Mouse (Mus musculus) gastrocnemius, postnatal 36 days (tissue): Measurements from ENCODE around the gene Purb. TPM values are rescaled to one million over a fixed set of nuclear protein-coding genes. Genes with fewer than 3 reads are reported as not detected.

Experiments
- DNase-seq, 2 experiments: peaks; one replicate each; pipeline ENCODE4 v3.0.0; 2022
- intact Hi-C: fragments of 180-260 bp; cut with DNase I; formaldehyde crosslinking; loops from one replicate; pipeline ENCODE4 v1.15.1; 2025
- total RNA-seq, 2 experiments: library from RNA; stranded (reverse); gene quantifications; 2 replicates each; pipeline ENCODE4 v1.2.3; 2021

The Purb gene
- total RNA-seq, 2 experiments from 2014 or later, result 19.7 to 20.7 TPM

DNA sequence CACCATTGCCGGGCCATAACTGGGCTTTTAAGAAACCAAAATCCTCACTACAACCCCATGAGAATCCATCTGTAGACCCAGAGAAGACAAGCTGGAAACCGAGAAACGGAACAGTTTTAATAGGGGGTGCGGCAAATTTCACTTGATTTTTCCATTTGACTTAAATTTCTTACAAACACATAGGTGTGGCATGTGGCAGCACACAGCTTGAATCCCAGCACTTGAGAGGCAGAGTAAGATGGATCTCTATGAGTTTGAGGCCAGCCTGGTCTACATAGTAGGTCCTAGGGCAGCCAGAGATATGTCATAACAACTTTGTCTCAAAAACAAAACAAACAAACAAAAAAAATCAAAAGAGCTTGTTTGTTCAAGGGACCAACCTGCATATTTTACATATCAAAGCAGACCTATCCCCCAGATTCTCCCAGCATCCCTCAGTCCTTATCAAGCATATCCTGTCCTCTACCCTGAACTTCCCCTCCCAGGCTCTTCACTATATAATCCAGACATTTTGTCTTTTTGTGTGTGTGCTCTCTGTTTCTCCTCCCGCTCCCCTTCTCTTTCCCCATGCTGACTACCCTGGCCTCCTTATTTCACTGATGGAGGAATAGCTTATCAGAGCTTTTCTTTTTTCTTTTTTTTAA lies 12.4 kb upstream of the Purb start:
- no peak for DNase-seq
- intact Hi-C loops, result no loop called here

DNA sequence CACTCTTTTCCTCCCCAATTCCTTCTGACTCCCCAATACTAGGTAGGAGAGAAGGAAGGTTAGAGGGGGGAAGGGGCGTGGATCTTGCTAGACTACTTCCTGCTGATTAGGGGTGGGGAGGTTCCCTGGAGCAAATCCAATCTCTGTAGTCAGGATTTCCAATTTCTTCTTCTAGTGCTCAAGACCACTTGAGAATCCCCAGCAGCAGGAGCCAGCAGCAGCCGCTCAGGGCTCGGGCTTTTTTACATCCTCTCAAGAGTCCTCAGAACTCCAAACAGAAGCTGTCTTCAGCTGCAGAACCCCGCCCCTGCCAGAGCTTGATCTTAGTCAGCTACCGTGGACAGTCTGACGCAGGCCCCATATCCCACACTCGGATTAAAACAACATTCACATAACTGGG lies 11.8 kb upstream of the Purb start:
- intact Hi-C loops, result no loop called here
- no peak for DNase-seq

- no peak for DNase-seq
- intact Hi-C loops, result no loop called here
Observed at GRCm38 (mm10) chr11:6486916-6487315, 11.2 kb upstream of the Purb start.

DNA sequence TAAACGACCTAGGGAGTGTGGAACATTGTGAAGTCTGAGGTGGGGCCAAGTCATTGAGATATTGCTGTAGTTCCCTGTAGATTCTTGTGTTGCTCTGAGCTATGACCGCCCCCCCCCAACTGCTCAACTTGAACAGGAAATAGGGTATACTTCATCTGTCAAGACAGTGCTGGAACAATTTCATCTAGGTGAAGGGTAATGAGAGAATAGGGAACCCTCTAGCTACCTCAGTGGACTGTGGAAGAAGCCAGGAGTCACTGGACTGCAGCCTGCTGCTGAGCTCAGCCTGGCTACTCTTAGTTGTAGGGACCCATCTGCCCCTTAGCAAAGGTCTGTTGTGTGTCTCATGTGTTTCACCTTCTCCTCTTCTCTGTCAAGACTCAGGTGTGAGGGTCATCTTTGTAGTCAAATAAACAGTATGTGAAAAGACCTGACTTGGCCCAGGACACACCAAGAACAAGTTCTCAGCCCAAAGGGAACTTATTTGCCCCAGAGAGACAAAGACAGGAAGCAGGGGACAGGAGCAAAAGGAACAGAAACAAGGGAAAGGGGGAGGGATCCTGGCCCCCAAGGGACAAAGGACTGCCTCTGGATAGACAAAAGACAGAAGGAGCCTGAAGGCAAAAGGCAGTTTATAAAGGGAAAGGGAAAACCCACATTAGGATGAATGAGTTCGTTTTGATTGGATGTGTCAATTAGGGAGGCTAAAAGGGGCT lies 8.7 kb upstream of the Purb start:
- no peak for DNase-seq
- intact Hi-C loops, result no loop called here

DNA sequence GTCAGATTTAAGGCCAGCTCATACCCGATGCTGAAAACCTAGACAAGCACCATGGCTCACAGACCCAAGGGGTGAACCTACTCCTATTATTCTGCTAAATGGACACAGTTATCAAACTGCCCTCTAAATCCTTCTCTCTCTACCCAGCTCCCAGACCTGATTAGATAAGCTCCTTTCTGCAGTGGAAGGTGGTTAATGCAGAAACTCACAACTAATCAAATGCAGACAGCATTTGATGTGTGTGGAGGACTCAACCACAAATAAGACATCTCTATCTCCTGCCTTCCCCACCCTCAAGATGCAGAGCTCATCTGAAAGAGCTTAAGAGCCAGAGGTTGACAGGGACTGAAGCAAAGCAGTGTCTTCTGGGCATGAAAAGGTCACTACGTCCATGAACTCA lies 7.4 kb upstream of the Purb start:
- intact Hi-C loops, result no loop called here
- DNase-seq, result no peak

- DNase-seq, result no peak
Observed at GRCm38 (mm10) chr11:6481669-6482185, 6.0 kb upstream of the Purb start.

GRCm38 (mm10) chr11:6480681-6481405 lies 5.1 kb upstream of the Purb start:
- DNase-seq, result no peak
- intact Hi-C loops, result no loop called here

More at GRCm38 (mm10) chr11:6481669-6482185, 6.0 kb upstream of the Purb start:
- intact Hi-C loops, result no loop called here

DNA sequence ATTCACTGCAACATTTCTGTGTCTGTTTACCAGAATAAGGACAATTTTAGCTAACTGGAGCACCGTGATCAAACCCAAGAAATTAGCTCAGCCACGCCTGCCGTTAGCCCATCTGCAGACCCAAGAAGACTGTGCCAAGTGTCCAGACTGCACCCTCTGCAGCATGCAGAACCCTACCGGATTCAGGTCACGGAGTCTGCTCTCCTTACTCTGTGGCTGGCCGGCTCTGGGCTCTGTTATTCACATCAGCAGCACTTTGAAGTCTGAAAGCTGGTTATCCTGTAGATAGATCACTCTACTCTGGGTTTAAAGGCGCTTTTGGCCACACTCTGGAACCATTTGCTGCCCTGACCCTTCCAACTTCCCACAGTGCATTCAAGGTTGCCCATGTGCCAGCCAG lies 4.5 kb upstream of the Purb start:
- intact Hi-C loops, result no loop called here
- no peak for DNase-seq

- intact Hi-C loops, result no loop called here
- no peak for DNase-seq
Observed at GRCm38 (mm10) chr11:6479231-6479630, 3.5 kb upstream of the Purb start.

DNA sequence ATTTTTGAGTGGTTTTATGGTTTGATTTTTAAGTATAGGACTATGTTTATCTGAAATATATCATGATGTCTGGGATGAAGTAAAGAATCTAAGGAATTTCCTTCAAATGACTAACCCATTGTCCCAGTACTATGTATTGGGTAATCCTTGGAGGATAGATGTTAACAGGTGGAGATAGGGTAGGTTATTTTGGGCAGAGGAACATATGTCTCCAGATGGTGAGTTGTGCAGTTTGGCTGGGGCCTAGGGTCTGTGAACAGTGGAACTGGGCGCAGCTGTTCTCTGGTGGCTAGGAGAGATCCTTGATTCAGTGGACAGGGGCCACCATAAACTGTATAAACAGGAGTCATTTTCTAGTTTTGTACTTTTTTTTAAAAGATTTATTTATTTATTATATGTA lies 1.6 kb upstream of the Purb start:
- no peak for DNase-seq
- intact Hi-C loops, result no loop called here

- intact Hi-C loops, result no loop called here
Observed at GRCm38 (mm10) chr11:6476876-6477275, 1.2 kb upstream of the Purb start.

GRCm38 (mm10) chr11:6474874-6475731 lies 614 bp downstream of the Purb start:
- peak; percentile 12 to 49 for DNase-seq
- intact Hi-C loops, result no loop called here

More at GRCm38 (mm10) chr11:6476876-6477275, 1.2 kb upstream of the Purb start:
- no peak for DNase-seq

DNA sequence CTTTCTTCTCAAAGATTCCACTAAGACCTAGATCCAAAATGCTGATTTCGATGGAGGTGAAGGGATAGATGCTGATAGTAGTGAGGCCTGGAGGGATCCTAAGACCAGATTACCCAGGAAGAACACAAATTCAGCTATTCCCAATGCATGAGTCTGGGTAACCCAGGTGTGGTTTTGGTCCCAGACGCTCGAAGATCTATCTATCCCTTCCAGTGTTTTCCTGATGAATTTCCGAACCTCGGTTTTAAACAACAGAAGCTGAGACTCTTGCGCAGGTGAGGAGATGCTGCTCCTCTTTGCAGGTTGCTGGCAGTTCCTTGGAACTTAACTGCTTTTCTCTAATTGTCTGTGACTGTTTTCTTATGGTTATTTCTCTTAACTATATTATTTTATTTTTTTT lies 1.3 kb downstream of the Purb start:
- DNase-seq, result no peak
- intact Hi-C loops, result no loop called here

DNA sequence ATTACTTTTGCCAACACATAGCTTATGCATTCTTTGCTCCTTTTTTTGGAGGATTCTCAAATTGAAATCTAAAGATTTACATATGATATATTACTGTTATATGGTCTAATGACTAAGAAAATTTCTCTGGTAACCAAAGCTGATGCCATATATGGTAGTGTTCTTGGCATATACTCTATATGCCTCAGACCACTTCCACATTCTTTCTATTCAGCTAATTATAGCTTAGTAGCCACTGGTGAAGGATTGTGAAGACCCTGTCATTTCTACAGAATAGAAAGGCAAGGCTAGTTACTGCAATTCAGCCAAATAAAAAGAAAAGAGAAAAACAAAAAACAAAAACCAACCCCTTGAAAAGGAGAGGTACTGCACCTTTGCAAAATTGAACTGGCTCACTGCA lies 3.6 kb downstream of the Purb start:
- no peak for DNase-seq
- intact Hi-C loops, result no loop called here

GRCm38 (mm10) chr11:6471493-6471892 lies 4.2 kb downstream of the Purb start:
- intact Hi-C loops, result no loop called here

GRCm38 (mm10) chr11:6471054-6471453 lies 4.7 kb downstream of the Purb start:
- no peak for DNase-seq
- intact Hi-C loops, result no loop called here

More at GRCm38 (mm10) chr11:6471493-6471892, 4.2 kb downstream of the Purb start:
- no peak for DNase-seq

- intact Hi-C loops, result no loop called here
- no peak for DNase-seq
Observed at GRCm38 (mm10) chr11:6468541-6468940, 7.2 kb downstream of the Purb start.

DNA sequence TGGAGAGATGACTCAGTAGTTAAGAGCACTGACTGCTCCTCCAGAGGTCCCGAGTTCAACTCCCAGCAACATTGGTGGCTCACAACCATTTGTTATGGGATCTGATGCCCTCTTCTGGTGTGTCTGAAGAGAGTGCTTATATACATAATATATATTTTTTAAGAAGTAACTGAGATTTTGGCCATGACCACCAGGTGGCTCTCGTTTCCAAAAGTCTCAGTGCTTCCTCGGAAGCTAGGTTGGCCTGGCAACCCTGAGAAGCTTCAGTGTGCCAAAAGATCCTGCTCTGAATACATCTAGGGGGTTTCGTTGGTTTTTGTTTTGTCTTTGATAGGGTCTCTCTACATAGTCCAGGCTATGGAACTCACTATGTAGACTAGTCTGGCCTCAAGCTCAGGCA lies 10.6 kb downstream of the Purb start:
- DNase-seq, result no peak
- intact Hi-C loops, result no loop called here

GRCm38 (mm10) chr11:6463159-6463837 lies 12.4 kb downstream of the Purb start:
- no peak for DNase-seq
- intact Hi-C loops, result loop anchor here (5.0 kb wide), 1 partner anchor 169 kb away; no protein-coding TSS in a partner anchor

DNA sequence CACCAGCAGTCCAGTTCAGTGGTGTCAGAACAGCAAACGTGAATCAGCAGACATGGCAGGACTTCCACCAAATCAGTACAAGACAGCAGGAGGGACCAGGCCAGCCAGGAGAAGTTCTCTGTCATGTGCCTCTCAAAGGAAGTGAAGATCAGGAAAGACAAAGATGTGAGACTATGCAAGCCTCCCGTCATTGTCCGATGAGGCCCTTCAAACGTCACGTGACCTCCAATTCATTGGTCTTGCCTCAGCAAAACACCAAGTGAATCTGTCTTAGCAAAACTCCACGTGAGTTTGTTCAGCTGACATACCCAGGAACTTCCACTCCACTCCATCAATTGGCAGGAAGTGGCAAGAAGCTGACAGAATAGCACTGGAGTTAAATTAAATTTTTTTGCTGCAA lies 19.6 kb downstream of the Purb start:
- intact Hi-C loops, result no loop called here
- DNase-seq, result no peak
